Mouse (Mus musculus) effector memory CD4-positive, alpha-beta T cell, adult 5 months (primary cell): ENCODE data around the gene Vmn2r117. TPM values are rescaled to one million over a fixed set of nuclear protein-coding genes. Genes with fewer than 3 reads are reported as not detected.

Source experiments
- polyA plus RNA-seq: library from polyadenylated mRNA; unstranded; fragments of 100-300 nt; shearing (Covaris generic); gene quantifications from one replicate; pipeline ENCODE4 v1.2.1, GENCODE M21; 2017

Gene Vmn2r117
- polyA plus RNA-seq: not detected

DNA sequence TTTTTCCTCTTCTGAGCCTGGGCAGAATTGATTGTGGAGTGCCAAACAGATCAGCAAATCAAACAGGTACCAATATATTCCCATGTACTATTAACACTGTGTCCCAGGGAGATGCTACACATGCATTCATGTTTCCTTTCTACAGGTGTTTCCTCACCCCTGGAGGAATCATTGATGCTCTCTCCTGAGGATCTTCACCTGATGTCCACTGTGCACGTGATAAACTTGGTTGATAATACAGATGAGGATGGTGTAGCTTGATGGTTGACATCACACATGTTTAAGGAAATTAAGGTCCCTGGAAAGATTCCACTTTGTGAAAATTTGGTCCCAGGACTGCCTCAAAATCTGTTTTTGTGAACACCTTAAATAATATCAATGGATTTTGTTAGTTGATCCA lies at the start of gene Vmn2r117:
Vmn2r117 (minus strand) TSS at position 101 of the 400 bp plus-strand sequence.

Other genes starting within 250 kb of the Vmn2r117 start
- gene Vmn2r114, start 167.2 kb downstream of the Vmn2r117 start, polyA plus RNA-seq: 0.09 TPM
- gene Vmn2r115, start 136.0 kb downstream of the Vmn2r117 start, polyA plus RNA-seq: 0.05 TPM
- not detected for gene Vmn2r116, start 95.1 kb downstream of the Vmn2r117 start, polyA plus RNA-seq
- 6.9 TPM for gene Zfp213, start 84.5 kb upstream of the Vmn2r117 start, polyA plus RNA-seq
- gene Zfp13, start 119.8 kb upstream of the Vmn2r117 start, polyA plus RNA-seq: not detected
- gene Zscan10, start 121.2 kb upstream of the Vmn2r117 start, polyA plus RNA-seq: 4.8 TPM
- 0.25 TPM for gene Mmp25, start 165.6 kb upstream of the Vmn2r117 start, polyA plus RNA-seq
- gene Bicdl2, start 180.8 kb upstream of the Vmn2r117 start, polyA plus RNA-seq: 0.19 TPM
- gene Hcfc1r1, start 193.9 kb upstream of the Vmn2r117 start, polyA plus RNA-seq: 46.6 TPM
- 21.0 TPM for gene Thoc6, start 194.2 kb upstream of the Vmn2r117 start, polyA plus RNA-seq
- gene Tnfrsf12a, start 197.8 kb upstream of the Vmn2r117 start, polyA plus RNA-seq: 20.5 TPM
- gene Cldn6, start 199.6 kb upstream of the Vmn2r117 start, polyA plus RNA-seq: not detected
- not detected for gene Cldn9, start 204.3 kb upstream of the Vmn2r117 start, polyA plus RNA-seq
- gene 1520401A03Rik, start 243.1 kb upstream of the Vmn2r117 start, polyA plus RNA-seq: not detected
- gene Pkmyt1, start 246.6 kb upstream of the Vmn2r117 start, polyA plus RNA-seq: 51.3 TPM